Mouse (Mus musculus) megakaryocyte-erythroid progenitor cell, adult 5-6 weeks (primary cell): Measurements from ENCODE around the gene Ccl6. TPM values are rescaled to one million over a fixed set of nuclear protein-coding genes. Genes with fewer than 3 reads are reported as not detected.

ENCODE experiments used
- ATAC-seq: replicated peaks from 2 replicates; pipeline ENCODE4 v1.8.0; 2016; ENCODE audit warnings: mild to moderate bottlenecking, inconsistent platforms; ENCODE audit not compliant: severe bottlenecking, poor library complexity, low FRiP score, low TSS enrichment
- total RNA-seq, 2 experiments: library from RNA; stranded (forward) in 1 of 2; stranded (reverse) in 1 of 2; fragments of 200-1000, 215-1000 nt in 1 of 2; fragments of >200 nt in 1 of 2; fragmentation: Nextera tagmentation in 1 of 2; gene quantifications; 2 replicates each; pipeline ENCODE4 v1.2.3; 2014 to 2017

Gene Ccl6
- total RNA-seq (2014; fragmentation: Nextera tagmentation) (not detected in 2 replicates), total RNA-seq (2017) (0.84 and 4.1 TPM in 2 replicates)

DNA sequence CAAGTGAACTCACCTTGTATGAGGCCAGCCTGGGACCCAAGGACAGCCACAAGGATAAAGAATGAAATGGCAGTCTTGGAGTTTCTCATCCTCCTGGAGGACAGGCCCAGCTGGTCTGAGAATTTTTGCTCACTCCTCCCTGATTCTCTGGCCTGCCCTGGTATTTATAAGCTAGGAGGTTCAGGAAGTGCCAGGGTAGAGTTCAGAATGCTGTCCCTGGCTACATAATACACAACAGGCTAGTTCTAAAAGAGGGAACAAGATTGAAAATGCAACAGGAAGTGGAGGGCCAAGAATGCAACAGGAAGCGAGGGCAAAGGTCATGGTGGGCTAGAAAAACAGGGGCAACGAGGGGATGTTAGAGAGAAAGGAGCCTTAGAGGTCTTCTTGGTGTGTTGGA is at the start of gene Ccl6:
Gene Ccl6, minus strand, starts transcription at position 235 of the 400 bp plus-strand sequence.
- ATAC-seq = no peak

DNA sequence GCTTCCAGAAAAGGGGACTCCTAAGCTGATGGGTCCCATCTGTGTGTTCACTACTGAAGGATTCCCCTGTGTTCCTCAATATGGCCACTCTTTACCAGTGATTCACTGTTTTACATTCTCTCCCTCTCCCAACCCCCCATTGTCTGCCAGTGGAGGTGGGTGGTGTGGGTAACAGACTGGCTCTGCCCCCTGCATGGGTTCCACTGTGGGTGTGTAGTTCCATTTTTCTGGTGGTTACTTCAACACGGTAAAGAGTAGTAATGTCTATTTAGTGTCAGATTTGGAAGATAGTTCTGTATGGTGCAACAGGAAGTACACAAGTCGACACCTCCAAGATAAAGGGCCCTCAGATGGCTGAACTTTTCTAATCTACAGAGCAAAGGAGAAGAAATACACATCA is 48.3 kb upstream of the Ccl6 start:
- ATAC-seq = no peak

DNA sequence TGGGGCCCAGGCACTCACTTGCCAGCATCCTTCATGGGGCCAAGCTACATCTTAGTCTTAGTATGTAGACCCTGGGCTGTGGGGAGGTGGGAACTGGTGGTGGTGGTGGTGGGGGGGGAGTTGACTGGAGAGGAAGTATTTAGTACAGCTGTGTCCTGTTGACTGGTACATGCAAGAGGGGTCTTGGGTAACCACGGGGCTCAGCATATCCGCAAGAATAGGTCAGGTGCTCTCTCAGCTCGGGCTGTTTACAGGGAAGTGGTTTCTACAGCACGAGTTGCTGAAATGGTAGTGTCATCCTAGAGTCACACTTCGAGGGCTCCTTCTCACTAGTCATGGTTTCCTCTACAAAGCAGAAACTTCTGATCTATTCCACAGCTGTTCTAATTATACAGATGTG is 47.3 kb upstream of the Ccl6 start:
- ATAC-seq = no peak

DNA sequence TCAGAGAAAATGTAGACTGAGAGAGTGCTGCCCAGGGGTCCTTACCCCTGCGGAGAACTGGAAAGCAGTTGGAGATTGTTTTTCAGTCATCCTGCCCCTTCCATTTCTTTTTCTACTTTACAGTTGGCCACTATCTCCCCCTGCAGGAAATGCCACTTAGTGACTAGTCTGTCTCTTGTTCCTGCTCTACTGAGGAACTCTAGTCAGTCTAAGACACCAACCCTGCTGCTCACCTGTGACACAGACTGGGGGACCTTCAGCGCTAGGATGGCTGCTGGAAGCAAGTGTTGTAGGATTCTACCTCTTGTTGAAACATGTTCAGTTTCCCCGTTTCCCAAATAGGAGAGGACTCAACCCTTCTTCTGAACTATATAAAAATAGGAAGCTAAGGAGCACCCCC is 46.6 kb upstream of the Ccl6 start:
- ATAC-seq = 0 out of 2 replicates have a peak, but pooled peaks have one; percentile 50

DNA sequence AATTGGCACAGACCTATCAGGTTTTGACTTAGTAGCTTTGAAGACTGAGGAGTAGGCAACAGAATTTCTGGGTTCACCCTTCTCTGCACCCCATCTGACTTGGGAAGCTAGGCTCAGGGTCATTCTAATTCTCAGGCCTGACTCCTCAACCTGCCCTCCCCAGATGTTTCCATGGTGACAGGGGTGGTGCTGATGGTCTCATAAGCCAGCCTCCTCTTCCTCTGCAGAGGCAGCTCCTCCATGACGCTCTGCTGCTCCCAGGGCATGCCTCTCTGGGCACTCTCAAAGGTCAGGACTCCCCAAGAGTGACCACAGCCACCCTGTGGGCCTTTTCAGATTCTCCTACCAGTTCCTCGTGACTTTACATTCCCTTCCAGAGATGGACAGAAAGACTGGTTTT is 46.0 kb upstream of the Ccl6 start:
- no peak for ATAC-seq

DNA sequence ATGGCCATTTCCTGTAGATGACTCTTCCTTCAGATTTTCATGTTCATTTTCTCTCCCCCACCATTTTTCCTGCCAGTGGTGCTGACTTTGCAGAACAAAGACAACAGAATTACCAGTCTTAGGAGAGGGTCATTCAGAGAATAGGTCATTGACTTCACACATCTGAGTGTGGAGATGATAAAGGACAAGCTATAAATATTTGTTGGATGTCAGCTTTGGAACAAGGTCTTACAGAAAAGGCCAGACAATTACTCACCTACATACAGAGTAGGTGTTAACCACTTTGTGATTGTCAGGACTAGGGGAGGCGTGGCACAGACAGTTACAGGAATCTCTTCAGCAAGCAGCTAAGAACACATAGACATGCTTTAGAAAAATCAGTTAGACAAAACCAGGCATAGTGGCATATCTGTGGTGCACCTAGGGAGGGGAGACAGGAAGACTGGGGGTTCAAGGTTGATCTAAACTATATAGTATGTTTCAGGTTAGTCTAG is 43.9 kb upstream of the Ccl6 start:
- no peak for ATAC-seq

DNA sequence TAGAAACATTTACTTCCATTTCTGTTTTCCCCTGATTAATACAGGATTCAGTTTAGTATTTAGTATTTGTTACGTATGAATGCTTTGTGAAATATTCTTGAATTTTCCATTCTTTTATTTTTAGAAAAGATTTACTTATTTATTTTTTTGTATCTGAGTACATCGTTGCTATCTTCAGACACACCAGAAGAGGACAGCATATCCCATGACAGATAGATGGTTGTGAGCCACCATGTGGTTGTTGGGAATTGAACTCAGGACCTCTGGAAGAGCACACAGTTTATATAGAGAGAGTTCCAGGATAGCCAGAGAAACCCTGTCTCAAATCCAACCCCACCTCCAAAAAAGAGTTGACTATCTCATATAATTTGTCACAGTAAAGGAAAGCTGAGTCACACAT is 42.0 kb upstream of the Ccl6 start:
- no peak for ATAC-seq

DNA sequence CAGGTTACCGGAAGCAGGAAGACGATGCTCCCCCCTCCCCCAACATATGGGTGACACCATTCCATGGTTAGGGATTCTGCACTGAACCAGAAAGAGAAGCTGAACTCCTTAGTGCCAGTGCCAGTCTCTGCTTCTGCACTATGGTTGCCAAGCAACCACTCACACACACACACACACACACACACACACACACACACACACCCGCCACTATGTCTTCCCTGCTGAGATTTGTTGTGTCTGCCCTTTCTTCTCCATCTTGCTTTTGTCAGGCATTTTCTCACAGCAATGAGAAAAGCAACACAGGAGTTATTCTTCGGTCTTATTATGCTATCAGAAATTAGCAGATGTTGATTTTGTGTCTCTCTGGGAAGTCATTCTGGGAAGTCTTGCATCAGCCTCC is 41.5 kb upstream of the Ccl6 start:
- no peak for ATAC-seq

DNA sequence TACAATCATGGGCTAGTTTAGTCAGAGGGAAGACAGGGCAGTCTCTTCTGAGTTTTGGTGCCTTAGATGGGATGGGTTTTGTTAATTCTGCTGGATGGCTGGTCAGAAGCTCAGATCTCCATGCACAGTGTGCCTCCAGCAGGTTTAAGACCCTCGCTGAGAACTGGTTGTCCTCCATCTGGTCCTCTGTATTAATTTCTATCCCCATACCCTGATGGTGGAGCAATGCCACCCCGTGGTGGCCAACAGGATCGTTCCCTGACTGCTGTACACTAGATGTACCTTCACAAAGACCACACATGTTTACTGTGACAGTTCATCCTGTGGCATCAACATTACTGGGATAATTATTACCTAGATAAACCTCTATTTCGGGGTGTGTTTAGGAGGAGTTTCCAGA is 39.9 kb upstream of the Ccl6 start:
- ATAC-seq = no peak

DNA sequence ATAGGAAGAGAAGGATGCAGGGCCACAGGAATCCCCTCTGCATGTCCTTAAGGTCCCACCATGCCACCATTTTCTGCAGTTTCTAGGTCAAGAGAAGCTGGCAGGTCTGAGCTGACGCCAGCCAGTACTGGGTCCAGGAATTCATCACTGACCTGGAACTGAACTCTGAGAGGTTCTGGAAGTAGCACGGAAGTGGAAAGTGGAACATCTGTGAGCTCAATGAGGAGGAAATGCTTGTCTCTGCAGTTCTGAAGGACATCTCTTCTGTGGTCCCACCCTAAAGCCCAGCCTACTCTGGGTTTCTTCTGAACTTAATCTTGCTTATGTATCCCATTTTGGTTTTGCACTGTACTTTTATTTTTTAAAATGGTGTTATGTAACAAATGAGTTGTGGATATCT is 38.2 kb upstream of the Ccl6 start:
- no peak for ATAC-seq

DNA sequence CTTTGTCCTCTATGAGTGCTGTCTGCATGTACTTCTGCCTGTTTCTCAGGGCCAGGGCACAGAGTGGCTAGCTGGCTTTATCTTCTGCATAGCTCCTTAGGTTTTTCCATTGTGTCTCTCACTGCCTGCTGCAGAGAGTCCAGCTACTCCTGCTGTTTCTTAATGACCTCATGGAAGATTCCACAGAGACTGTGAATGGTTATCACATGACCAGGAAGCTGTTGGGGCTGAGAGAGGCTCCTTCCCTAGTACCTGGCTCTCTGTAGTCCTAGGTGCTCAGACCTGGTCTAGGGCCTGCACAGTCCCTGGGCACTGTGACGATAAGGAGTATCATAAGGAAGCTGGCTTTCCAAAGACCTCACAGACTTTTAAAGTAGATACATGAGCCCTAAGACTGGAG is 37.7 kb upstream of the Ccl6 start:
- no peak for ATAC-seq

DNA sequence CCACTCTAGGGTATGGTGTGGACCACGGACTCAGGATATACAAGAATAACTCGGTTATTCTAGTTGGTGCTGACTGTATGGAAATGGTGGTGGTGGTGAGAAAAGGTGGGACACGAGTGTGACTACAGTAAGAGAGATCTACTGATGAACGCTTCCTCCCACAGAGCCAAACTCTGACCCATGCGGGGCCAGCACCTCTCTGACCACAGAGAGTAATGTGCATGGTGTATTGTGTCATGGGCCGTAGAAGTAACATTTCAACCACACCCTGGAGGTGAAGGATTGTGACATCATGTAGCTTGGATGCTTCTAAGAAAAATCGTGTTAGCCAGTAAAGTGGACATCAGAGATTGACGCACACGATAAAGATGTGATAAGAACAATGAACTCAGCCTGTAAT is 35.9 kb upstream of the Ccl6 start:
- no peak for ATAC-seq

DNA sequence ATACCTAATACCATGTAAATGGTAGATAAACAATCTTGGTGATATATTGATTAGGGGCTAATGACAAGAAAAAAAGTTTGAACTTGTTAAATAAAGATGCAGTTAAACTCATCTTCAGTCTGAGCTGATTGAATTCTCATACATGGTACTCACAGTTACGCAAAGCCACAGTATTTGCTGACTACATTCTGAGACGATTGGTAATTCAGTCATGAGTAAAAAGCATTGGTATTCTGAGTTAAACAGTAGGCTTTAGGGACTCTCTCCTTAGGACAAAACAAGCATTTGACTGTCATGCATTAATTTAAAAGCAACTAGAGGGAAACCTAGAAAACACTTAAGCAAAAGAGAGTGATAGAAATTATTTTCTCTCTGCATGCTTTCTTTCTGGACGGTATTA is 30.7 kb upstream of the Ccl6 start:
- no peak for ATAC-seq

DNA sequence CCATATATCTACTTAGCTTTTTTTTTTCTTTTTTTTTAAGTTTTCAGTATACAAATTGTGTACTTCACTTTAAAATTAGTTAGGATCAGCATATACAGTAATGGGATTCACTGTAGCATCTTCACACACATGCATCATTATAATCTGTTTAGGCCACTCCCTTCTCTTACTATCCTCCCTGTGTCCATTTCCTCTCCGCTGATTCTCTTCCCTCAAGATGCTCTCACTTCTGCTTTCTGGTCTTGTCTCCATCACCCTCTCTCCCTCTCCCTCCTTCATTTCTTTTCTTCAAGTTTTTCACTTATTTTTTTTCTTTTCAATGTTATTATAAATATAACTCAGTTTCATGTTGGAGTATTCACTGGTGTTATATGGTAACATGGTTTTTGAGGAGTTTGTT is 26.1 kb upstream of the Ccl6 start:
- ATAC-seq = no peak

DNA sequence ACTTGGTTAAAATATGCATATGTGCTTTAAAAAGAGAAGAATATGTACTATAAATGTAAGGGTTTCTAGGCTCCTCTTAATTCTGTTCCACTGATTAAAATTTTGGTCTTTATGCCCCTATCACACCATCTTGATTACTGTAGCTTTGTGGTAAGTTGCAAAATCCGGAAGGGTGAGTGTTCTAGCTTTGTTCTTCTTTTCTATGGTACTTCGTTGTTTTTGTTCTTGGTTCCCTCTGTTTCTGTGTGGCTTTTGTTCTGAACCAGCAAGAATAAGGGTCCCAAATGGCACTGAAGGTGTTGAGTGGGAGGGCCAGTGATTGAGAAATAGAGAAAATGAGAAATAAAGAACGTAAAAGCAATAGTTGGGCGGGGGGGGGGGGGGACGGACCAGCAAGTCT is 25.4 kb upstream of the Ccl6 start:
- no peak for ATAC-seq

DNA sequence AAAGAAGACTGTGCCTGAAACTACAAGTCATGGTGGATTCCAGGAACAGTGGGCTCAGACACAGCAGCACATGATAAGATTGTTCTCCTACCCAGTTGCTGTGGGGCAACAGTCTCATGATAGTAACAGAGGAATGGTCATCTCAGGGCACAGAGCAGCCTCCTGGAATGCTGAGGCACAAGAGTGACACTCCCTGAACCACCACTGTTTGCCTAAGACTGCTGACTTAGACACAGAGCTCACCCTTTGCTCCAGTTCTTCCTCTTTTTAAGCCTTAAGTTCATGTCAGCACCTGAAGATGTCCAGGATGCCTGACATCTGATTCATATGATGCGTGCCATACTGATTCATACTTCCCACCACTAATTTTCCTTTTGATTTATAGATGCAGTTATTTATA is 23.7 kb upstream of the Ccl6 start:
- no peak for ATAC-seq

DNA sequence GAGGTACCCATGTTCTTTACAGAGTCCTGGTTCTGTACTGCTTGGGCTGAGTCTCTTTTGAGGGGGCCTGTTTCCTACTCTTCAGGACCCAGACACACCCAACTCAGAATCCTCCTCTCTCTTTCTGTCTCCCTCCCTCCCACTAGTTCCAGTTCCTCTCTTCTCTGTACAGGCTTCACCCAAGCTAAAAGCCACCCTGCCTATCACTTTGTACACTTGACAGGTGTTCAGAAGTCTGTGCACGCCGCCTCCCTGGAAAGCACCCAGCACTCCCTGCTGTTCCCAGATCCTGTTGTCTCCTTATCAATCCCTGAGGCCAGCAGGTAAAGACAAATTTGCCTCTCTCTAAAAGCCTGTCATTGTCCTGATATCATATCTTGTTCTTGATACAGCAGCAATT is 18.0 kb upstream of the Ccl6 start:
- ATAC-seq = no peak

DNA sequence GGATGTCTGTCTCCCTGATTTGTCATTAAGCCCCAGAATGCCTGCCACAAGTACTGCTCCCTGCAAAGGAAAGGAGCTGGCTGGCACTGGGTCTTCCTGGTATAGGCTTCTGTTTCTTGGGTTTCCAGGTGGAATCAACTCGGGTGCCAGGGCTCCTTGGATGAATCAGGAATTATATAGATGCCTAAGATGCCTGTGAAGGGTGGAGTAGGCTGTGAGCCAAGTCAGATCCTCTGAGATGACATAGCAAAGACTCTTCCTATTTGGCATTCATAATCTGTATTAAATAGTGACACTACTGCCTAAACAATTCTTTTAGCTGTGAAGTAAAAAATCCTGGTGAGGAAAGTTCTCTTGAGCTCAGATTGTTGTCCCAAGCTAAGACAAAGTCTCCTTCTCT is 13.5 kb upstream of the Ccl6 start:
- ATAC-seq = no peak

DNA sequence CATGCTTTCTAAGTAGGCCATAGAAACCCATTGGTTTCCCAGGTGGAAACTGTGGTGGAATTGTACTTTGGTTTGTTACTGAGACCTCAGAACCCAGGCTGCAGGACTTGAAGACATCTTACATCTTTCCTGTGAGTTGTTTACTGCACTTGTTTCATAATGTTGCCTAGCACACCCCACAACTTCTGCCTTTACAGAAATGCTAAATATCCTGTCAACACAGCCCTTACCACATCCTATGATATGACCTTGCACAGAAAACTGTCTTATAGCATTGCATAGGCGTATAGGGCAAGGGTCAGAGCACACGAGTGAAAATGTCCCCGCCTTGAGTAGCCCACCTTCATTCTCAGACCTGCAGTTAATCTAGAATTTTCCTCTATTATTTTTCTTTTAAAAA is 12.6 kb upstream of the Ccl6 start:
- no peak for ATAC-seq

DNA sequence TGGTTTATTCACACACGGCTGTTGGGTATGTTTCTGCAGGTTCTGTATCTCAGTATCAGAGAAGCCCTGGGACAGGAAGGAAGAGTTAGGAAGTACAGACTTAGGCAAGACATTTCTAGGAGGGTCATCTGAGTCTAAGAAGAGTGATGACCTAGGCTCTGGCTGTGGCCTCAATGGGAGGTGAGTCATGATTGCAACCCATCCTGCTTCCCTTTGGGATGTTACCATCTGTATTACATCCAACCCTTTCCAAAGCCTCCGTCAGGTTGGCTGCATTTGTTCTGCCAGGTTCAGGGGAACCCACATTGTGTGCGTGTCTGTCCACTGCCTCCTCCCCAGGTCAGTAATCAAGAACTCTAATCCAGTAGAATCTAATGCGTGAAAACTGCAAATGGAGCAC is 11.8 kb upstream of the Ccl6 start:
- ATAC-seq = no peak

DNA sequence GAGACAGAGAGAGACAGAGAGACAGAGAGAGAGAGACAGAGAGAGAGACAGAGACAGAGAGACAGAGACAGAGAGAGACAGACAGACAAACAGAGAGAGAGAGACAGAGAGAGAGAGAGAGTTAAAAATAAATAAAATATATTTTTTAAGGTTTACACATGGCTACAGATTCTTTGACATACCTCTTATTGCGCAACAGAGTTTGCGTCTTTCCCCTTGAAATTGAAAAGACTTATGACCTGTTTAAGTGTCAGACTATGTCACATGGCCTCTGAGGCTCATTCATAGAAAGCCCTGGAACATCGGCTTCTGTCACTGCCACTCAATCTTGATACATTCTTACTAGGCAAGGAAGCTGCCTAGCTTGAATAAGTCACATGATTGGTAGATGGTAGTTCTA is 10.5 kb upstream of the Ccl6 start:
- no peak for ATAC-seq

DNA sequence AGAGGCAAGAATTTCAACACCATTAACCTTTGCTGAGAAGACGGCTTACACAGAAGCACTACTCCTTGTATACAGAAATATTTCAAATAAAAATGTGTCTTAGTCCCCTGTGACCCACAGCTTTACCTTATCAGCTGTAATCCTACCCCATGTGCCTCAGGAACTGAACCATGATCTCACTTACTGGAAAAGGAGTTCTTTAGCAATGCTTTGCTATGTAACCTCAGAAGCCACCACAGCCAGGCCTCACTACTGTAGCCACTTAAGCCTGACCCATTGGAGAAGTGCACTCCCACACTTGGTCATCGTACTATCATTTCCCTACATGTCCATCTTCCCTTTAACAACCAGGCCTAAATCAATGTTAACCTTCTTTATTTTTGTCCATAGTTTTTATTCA is 7.7 kb upstream of the Ccl6 start:
- no peak for ATAC-seq
